Mouse (Mus musculus): Measurements from ENCODE around the gene Hspb7.

The Hspb7 gene

GRCm38 (mm10) chr4:141420192-141420829 is at the start of gene Hspb7:
Gene Hspb7 (plus strand): TSS chr4:141420779.
- no peak for TF ChIP-seq GATA4 (IDR thresholded peaks at IDR 0.05; ENCODE audit: insufficient replicate concordance, low read length)

GRCm38 (mm10) chr4:141372426-141372825 is 48.2 kb upstream of the Hspb7 start:
- no peak for TF ChIP-seq GATA4 (IDR thresholded peaks at IDR 0.05; ENCODE audit: insufficient replicate concordance, low read length)

- TF ChIP-seq GATA4 (IDR thresholded peaks at IDR 0.05; ENCODE audit: insufficient replicate concordance, low read length): no peak
Measured at GRCm38 (mm10) chr4:141379674-141380073, 40.9 kb upstream of the Hspb7 start.

- no peak for TF ChIP-seq GATA4 (IDR thresholded peaks at IDR 0.05; ENCODE audit: insufficient replicate concordance, low read length)
Measured at GRCm38 (mm10) chr4:141382406-141382805, 38.2 kb upstream of the Hspb7 start.

- no peak for TF ChIP-seq GATA4 (IDR thresholded peaks at IDR 0.05; ENCODE audit: insufficient replicate concordance, low read length)
Measured at GRCm38 (mm10) chr4:141385275-141385674, 35.3 kb upstream of the Hspb7 start.

- no peak for TF ChIP-seq GATA4 (IDR thresholded peaks at IDR 0.05; ENCODE audit: insufficient replicate concordance, low read length)
Measured at GRCm38 (mm10) chr4:141386150-141386549, 34.4 kb upstream of the Hspb7 start.

- no peak for TF ChIP-seq GATA4 (IDR thresholded peaks at IDR 0.05; ENCODE audit: insufficient replicate concordance, low read length)
Measured at GRCm38 (mm10) chr4:141387093-141387784, 33.3 kb upstream of the Hspb7 start.

GRCm38 (mm10) chr4:141387933-141388332 is 32.6 kb upstream of the Hspb7 start:
- no peak for TF ChIP-seq GATA4 (IDR thresholded peaks at IDR 0.05; ENCODE audit: insufficient replicate concordance, low read length)

- no peak for TF ChIP-seq GATA4 (IDR thresholded peaks at IDR 0.05; ENCODE audit: insufficient replicate concordance, low read length)
Measured at GRCm38 (mm10) chr4:141389366-141390150, 31.0 kb upstream of the Hspb7 start.

GRCm38 (mm10) chr4:141391293-141391692 is 29.3 kb upstream of the Hspb7 start:
- no peak for TF ChIP-seq GATA4 (IDR thresholded peaks at IDR 0.05; ENCODE audit: insufficient replicate concordance, low read length)

GRCm38 (mm10) chr4:141394751-141395150 is 25.8 kb upstream of the Hspb7 start:
- TF ChIP-seq GATA4 (IDR thresholded peaks at IDR 0.05; ENCODE audit: insufficient replicate concordance, low read length): no peak

GRCm38 (mm10) chr4:141397861-141398260 is 22.7 kb upstream of the Hspb7 start:
- no peak for TF ChIP-seq GATA4 (IDR thresholded peaks at IDR 0.05; ENCODE audit: insufficient replicate concordance, low read length)

- TF ChIP-seq GATA4 (IDR thresholded peaks at IDR 0.05; ENCODE audit: insufficient replicate concordance, low read length): no peak
Measured at GRCm38 (mm10) chr4:141398545-141398944, 22.0 kb upstream of the Hspb7 start, which contains the start of gene Clcnka. Gene Clcnka (minus strand): TSS chr4:141398724.

GRCm38 (mm10) chr4:141400171-141400570 is 20.4 kb upstream of the Hspb7 start:
- no peak for TF ChIP-seq GATA4 (IDR thresholded peaks at IDR 0.05; ENCODE audit: insufficient replicate concordance, low read length)

GRCm38 (mm10) chr4:141404518-141405313 is 15.9 kb upstream of the Hspb7 start:
- no peak for TF ChIP-seq GATA4 (IDR thresholded peaks at IDR 0.05; ENCODE audit: insufficient replicate concordance, low read length)
